8 mouse cellular contexts compared by ENCODE assay signal in the genomic region with DNA sequence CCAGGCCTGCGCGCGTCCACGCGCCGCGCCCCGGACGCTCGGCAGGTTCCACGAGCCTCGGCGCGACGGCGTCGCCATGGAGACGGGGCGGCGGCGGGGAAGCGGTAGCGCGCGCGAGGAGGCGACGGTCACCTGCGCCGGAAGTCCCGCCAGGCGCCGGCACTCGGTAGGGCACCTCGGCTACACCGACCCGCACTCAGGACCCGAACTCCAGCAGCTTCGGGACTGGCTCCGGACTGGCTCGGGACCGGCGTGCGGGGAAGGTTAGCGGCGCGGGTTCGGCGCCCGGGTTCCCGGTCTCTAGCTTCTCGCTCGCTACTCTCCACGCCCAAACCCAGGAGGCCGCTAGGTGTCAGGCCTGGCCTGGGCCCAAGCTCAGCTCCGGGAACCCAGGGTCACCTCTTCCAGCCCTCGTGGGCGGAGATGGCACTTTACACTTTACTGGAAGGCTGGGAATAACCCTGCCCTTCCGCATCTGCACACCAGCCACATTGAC. TPM values are rescaled to one million over a fixed set of nuclear protein-coding genes. Genes with fewer than 3 reads are reported as not detected.
DNase-seq lines count a peak whose midpoint lies in the region; ATAC-seq lines count a peak whose summit lies in the region.

No protein-coding gene starts in this region.

- WGBS in intestine, embryonic 15.5 days: under 1% methylated on average over 59 of the region's 59 CpGs

- no peaks in the 10 kb centered on the region; the same call in 1 of the 2 replicates for H3K27me3 ChIP-seq in intestine, embryonic 15.5 days (replicated peaks)

- H3K4me1 ChIP-seq in intestine, embryonic 15.5 days (replicated peaks): peaks cover 18% of the 10 kb centered on the region; the same call in 1 of the 2 replicates

- H3K4me3 ChIP-seq in intestine, embryonic 15.5 days (replicated peaks): peak overlapping the region; percentile 52

- H3K9me3 ChIP-seq in intestine, embryonic 15.5 days: no peaks in the 10 kb centered on the region

- DNase-seq in cerebellum, postnatal 36 days: peak; percentile 55 to 67
- DNase-seq in gastrocnemius, postnatal 25 days: peak; percentile 70
- DNase-seq in left cerebral cortex, postnatal 36 days (ENCODE audit: low spot score in 2 of 2): peak; percentile 79 to 87
- DNase-seq in skeletal muscle tissue, adult 2 months (ENCODE audit: low read depth, low spot score): peak; percentile 39
- DNase-seq in adipocyte (ENCODE audit: low spot score): no peak

- intact Hi-C loops in left cerebral cortex, postnatal 36 days (cut with DNase I): loop anchor here (5.0 kb wide), 1 partner anchor 78 kb away; no protein-coding TSS in a partner anchor

- peak; percentile 54 for ATAC-seq in activated CD4-positive, CD25-positive, alpha-beta regulatory T cell, adult 4 months
- ATAC-seq in intestine, embryonic 15.5 days: peak; percentile 84
- peak; percentile 41; the same call in 1 of the 2 replicates for ATAC-seq in megakaryocyte-erythroid progenitor cell, adult 5-6 weeks (replicated peaks; ENCODE audit: low FRiP score, low TSS enrichment, poor library complexity, severe bottlenecking)

- H3K27ac ChIP-seq in intestine, embryonic 15.5 days: peak overlapping the region; percentile 81

- peak overlapping the region; percentile 62 for H3K9ac ChIP-seq in intestine, embryonic 15.5 days

- H3K36me3 ChIP-seq in intestine, embryonic 15.5 days: no peaks in the 10 kb centered on the region

- peak overlapping the region; percentile 92 for H3K4me2 ChIP-seq in intestine, embryonic 15.5 days (replicated peaks)

RNA-seq across cellular contexts. Expression of gene Cyb561, which starts 9.0 kb away (rescaled TPM):
- polyA plus RNA-seq in activated CD4-positive, CD25-positive, alpha-beta regulatory T cell, adult 4 months (2017; shearing (Covaris generic)): 1 to 10 TPM in 1 of 2 experiments, under 1 TPM in 1; 0.63 to 1.4 TPM
- 1 to 10 TPM; 4.2 to 6.6 TPM for total RNA-seq in gastrocnemius, postnatal 25 days (2021)
- 44.0 and 45.5 TPM in 2 replicates for polyA plus RNA-seq in intestine, embryonic 15.5 days (2015; fragmentation: Nextera tagmentation; extraction: Ambion mirVana)
- 10 to 100 TPM; 81.8 to 88.9 TPM for total RNA-seq in left cerebral cortex, postnatal 36 days (2021)
- total RNA-seq in megakaryocyte-erythroid progenitor cell, adult 5-6 weeks (2014; fragmentation: Nextera tagmentation): 3.3 and 10.0 TPM in 2 replicates
- 2.1 and 2.5 TPM in 2 replicates for total RNA-seq in megakaryocyte-erythroid progenitor cell, adult 5-6 weeks (2017)

RNA-seq across cellular contexts. Expression of gene Ace, which starts 23.6 kb away (rescaled TPM):
- under 1 TPM in 1 of 2 experiments, not detected in 1; 0.11 TPM for polyA plus RNA-seq in activated CD4-positive, CD25-positive, alpha-beta regulatory T cell, adult 4 months (2017; shearing (Covaris generic))
- total RNA-seq in gastrocnemius, postnatal 25 days (2021): 10 to 100 TPM; 31.1 to 33.9 TPM
- polyA plus RNA-seq in intestine, embryonic 15.5 days (2015; fragmentation: Nextera tagmentation; extraction: Ambion mirVana): 6.9 and 11.1 TPM in 2 replicates
- 10 to 100 TPM in 1 of 2 experiments, 1 to 10 TPM in 1; 9.2 to 11.5 TPM for total RNA-seq in left cerebral cortex, postnatal 36 days (2021)
- not detected in 2 replicates for total RNA-seq in megakaryocyte-erythroid progenitor cell, adult 5-6 weeks (2014; fragmentation: Nextera tagmentation)
- total RNA-seq in megakaryocyte-erythroid progenitor cell, adult 5-6 weeks (2017): 0.38 TPM in 1 of 2 replicates, not detected in the other

RNA-seq across cellular contexts. Expression of gene Ace3, which starts 50.3 kb away (rescaled TPM):
- polyA plus RNA-seq in activated CD4-positive, CD25-positive, alpha-beta regulatory T cell, adult 4 months (2017; shearing (Covaris generic)): not detected
- not detected for total RNA-seq in gastrocnemius, postnatal 25 days (2021)
- polyA plus RNA-seq in intestine, embryonic 15.5 days (2015; fragmentation: Nextera tagmentation; extraction: Ambion mirVana): not detected in 2 replicates
- total RNA-seq in left cerebral cortex, postnatal 36 days (2021): not detected
- not detected in 2 replicates for total RNA-seq in megakaryocyte-erythroid progenitor cell, adult 5-6 weeks (2014; fragmentation: Nextera tagmentation)
- not detected in 2 replicates for total RNA-seq in megakaryocyte-erythroid progenitor cell, adult 5-6 weeks (2017)

Comparison
In these comparisons a context has a peak if more than half of its experiments do, and no peak if none do; other contexts are left out.
1. RNA of gene Cyb561, which starts 9.0 kb away (total RNA-seq): 81.8 to 88.9 TPM in left cerebral cortex, postnatal 36 days; 4.2 to 6.6 TPM in gastrocnemius, postnatal 25 days and 2.1 to 10.0 TPM in megakaryocyte-erythroid progenitor cell, adult 5-6 weeks; every median in the first group is over 4 times any median in the second.
2. RNA of gene Ace, which starts 23.6 kb away (total RNA-seq): 31.1 to 33.9 TPM in gastrocnemius, postnatal 25 days and 9.2 to 11.5 TPM in left cerebral cortex, postnatal 36 days; 0.38 TPM in megakaryocyte-erythroid progenitor cell, adult 5-6 weeks; every median in the first group is over 4 times any median in the second.
3. Peak in every context shown above with its lines, with median percentiles within 50 percentile points of each other: ATAC-seq.